Mouse (Mus musculus): ENCODE data around the gene Tnfrsf9.

The Tnfrsf9 gene

GRCm38 (mm10) chr4:150894718-150895501, 19.5 kb upstream of the Tnfrsf9 start:
- no peak for DNase-seq (ENCODE audit: low read depth, low spot score)

GRCm38 (mm10) chr4:150896896-150897624, 17.3 kb upstream of the Tnfrsf9 start:
- no peak for DNase-seq (ENCODE audit: low read depth, low spot score)

- DNase-seq (ENCODE audit: low read depth, low spot score): peak; percentile 89
These were observed 15.5 kb upstream of the Tnfrsf9 start for GRCm38 (mm10) chr4:150898716-150899365.

- DNase-seq (ENCODE audit: low read depth, low spot score): no peak
These were observed 13.9 kb upstream of the Tnfrsf9 start for GRCm38 (mm10) chr4:150900486-150900885.

GRCm38 (mm10) chr4:150901651-150902050, 12.7 kb upstream of the Tnfrsf9 start:
- DNase-seq (ENCODE audit: low read depth, low spot score): peak; percentile 88

GRCm38 (mm10) chr4:150902062-150902461, 12.3 kb upstream of the Tnfrsf9 start:
- DNase-seq (ENCODE audit: low read depth, low spot score): no peak

- no peak for DNase-seq (ENCODE audit: low read depth, low spot score)
These were observed 11.1 kb upstream of the Tnfrsf9 start for GRCm38 (mm10) chr4:150903091-150903742.

- no peak for DNase-seq (ENCODE audit: low read depth, low spot score)
These were observed 7.3 kb upstream of the Tnfrsf9 start for GRCm38 (mm10) chr4:150907099-150907498.

GRCm38 (mm10) chr4:150908512-150908911, 5.8 kb upstream of the Tnfrsf9 start:
- peak; percentile 64 for DNase-seq (ENCODE audit: low read depth, low spot score)

- DNase-seq (ENCODE audit: low read depth, low spot score): peak; percentile 100
These were observed 4.8 kb upstream of the Tnfrsf9 start for GRCm38 (mm10) chr4:150909451-150910156.

- DNase-seq (ENCODE audit: low read depth, low spot score): no peak
These were observed 4.0 kb upstream of the Tnfrsf9 start for GRCm38 (mm10) chr4:150910164-150910951.

- DNase-seq (ENCODE audit: low read depth, low spot score): peak; percentile 60
These were observed 619 bp upstream of the Tnfrsf9 start for GRCm38 (mm10) chr4:150913743-150914142.

- peak; percentile 89 for DNase-seq (ENCODE audit: low read depth, low spot score)
These were observed 982 bp downstream of the Tnfrsf9 start for GRCm38 (mm10) chr4:150915181-150915906.

- peak; percentile 63 for DNase-seq (ENCODE audit: low read depth, low spot score)
These were observed 3.1 kb downstream of the Tnfrsf9 start for GRCm38 (mm10) chr4:150917336-150918027.

GRCm38 (mm10) chr4:150921206-150921605, 6.8 kb downstream of the Tnfrsf9 start:
- peak; percentile 74 for DNase-seq (ENCODE audit: low read depth, low spot score)

- DNase-seq (ENCODE audit: low read depth, low spot score): peak; percentile 82
These were observed 9.9 kb downstream of the Tnfrsf9 start for GRCm38 (mm10) chr4:150924308-150924707.

GRCm38 (mm10) chr4:150924936-150925335, 10.6 kb downstream of the Tnfrsf9 start:
- peak; percentile 75 for DNase-seq (ENCODE audit: low read depth, low spot score)

GRCm38 (mm10) chr4:150925923-150926322, 11.6 kb downstream of the Tnfrsf9 start:
- DNase-seq (ENCODE audit: low read depth, low spot score): peak; percentile 76
